Mouse (Mus musculus): Measurements from ENCODE around the gene Adipor1. TPM values are rescaled to one million over a fixed set of nuclear protein-coding genes. Genes with fewer than 3 reads are reported as not detected.

Gene Adipor1
- total and polyA plus RNA-seq, 2 experiments = 71.5 to 92.7 TPM

GRCm38 (mm10) chr1:134454904-134455824, 40.0 kb downstream of the Adipor1 start, which contains the start of gene Klhl12:
TSS of gene Klhl12 (plus strand) at chr1:134455531.
- Histone ChIP-seq H3K4me1 (ENCODE audit: control insufficient read depth, insufficient read depth, low read length) (peaks cover 3% of the 10 kb centered on the region; the same call in 1 of the 2 replicates), H3K27ac (replicated peaks; ENCODE audit: insufficient read depth, low read depth, low read length) (peak within 1 kb of the TSS; percentile 45; the same call in 1 of the 2 replicates), H3K36me3 (ENCODE audit: control insufficient read depth, insufficient read depth, low read length) (peaks cover 7% of the 10 kb centered on the region), H3K4me3 (ENCODE audit: insufficient read depth, low read depth, low read length) (peak within 1 kb of the TSS; percentile 92), H3K79me2 (ENCODE audit: control insufficient read depth, insufficient read depth, low read length) (peaks cover 7% of the 10 kb centered on the region; the same call in 1 of the 2 replicates), H3K27me3 (ENCODE audit: control insufficient read depth, insufficient read depth, low read length) (no peaks in the 10 kb centered on the region), H3K9ac (ENCODE audit: low read depth, low read length) (peak within 1 kb of the TSS; percentile 97)
- WGBS = under 1% methylated on average over 61 of the region's 61 CpGs
- peak; percentile 80 for DNase-seq (ENCODE audit: extremely low read depth, low read depth, low spot score)
- TF ChIP-seq POLR2A (IDR thresholded peaks at IDR 0.05; ENCODE audit: extremely low read depth, insufficient read depth, low read length) = peak; percentile 44; the same call in 1 of the 2 replicates
- TF ChIP-seq CTCF (IDR thresholded peaks at IDR 0.05; ENCODE audit: low read depth, low read length) = 0 out of 2 replicates have a peak, but pooled peaks have one; percentile 2

- Histone ChIP-seq H3K27me3 (ENCODE audit: control insufficient read depth, insufficient read depth, low read length) (no peaks in the 10 kb centered on the region), H3K27ac (replicated peaks; ENCODE audit: insufficient read depth, low read depth, low read length) (no peak overlapping the region), H3K79me2 (ENCODE audit: control insufficient read depth, insufficient read depth, low read length) (peaks cover 7% of the 10 kb centered on the region; the same call in 1 of the 2 replicates), H3K4me3 (ENCODE audit: insufficient read depth, low read depth, low read length) (peak overlapping the region; percentile 92; the same call in 1 of the 2 replicates), H3K36me3 (ENCODE audit: control insufficient read depth, insufficient read depth, low read length) (peaks cover 10% of the 10 kb centered on the region), H3K9ac (ENCODE audit: low read depth, low read length) (peak overlapping the region; percentile 14; the same call in 1 of the 2 replicates), H3K4me1 (ENCODE audit: control insufficient read depth, insufficient read depth, low read length) (peaks cover 3% of the 10 kb centered on the region; the same call in 1 of the 2 replicates)
- no peak for DNase-seq (ENCODE audit: extremely low read depth, low read depth, low spot score)
- TF ChIP-seq POLR2A (IDR thresholded peaks at IDR 0.05; ENCODE audit: extremely low read depth, insufficient read depth, low read length) = no peak
- TF ChIP-seq CTCF (IDR thresholded peaks at IDR 0.05; ENCODE audit: low read depth, low read length) = no peak
- 17% methylated on average over 5 of the region's 5 CpGs for WGBS
Observed at GRCm38 (mm10) chr1:134456060-134456459, 40.9 kb downstream of the Adipor1 start.

- H3K79me2 ChIP-seq (ENCODE audit: control insufficient read depth, insufficient read depth, low read length) = peaks cover 7% of the 10 kb centered on the region; the same call in 1 of the 2 replicates
- no peak overlapping the region for H3K9ac ChIP-seq (ENCODE audit: low read depth, low read length)
- H3K4me3 ChIP-seq (ENCODE audit: insufficient read depth, low read depth, low read length) = no peak overlapping the region
- H3K4me1 ChIP-seq (ENCODE audit: control insufficient read depth, insufficient read depth, low read length) = peaks cover 3% of the 10 kb centered on the region; the same call in 1 of the 2 replicates
- peaks cover 21% of the 10 kb centered on the region for H3K36me3 ChIP-seq (ENCODE audit: control insufficient read depth, insufficient read depth, low read length)
- TF ChIP-seq POLR2A (IDR thresholded peaks at IDR 0.05; ENCODE audit: extremely low read depth, insufficient read depth, low read length) (no peak), CTCF (IDR thresholded peaks at IDR 0.05; ENCODE audit: low read depth, low read length) (no peak)
- WGBS = 93% methylated on average over 7 of the region's 7 CpGs
- H3K27me3 ChIP-seq (ENCODE audit: control insufficient read depth, insufficient read depth, low read length) = no peaks in the 10 kb centered on the region
- no peak overlapping the region for H3K27ac ChIP-seq (replicated peaks; ENCODE audit: insufficient read depth, low read depth, low read length)
- DNase-seq (ENCODE audit: extremely low read depth, low read depth, low spot score) = peak; percentile 10
Observed at GRCm38 (mm10) chr1:134458139-134458727, 43.1 kb downstream of the Adipor1 start.

GRCm38 (mm10) chr1:134460294-134461284, 45.4 kb downstream of the Adipor1 start:
- Histone ChIP-seq H3K9ac (ENCODE audit: low read depth, low read length) (no peak overlapping the region), H3K79me2 (ENCODE audit: control insufficient read depth, insufficient read depth, low read length) (peaks cover 5% of the 10 kb centered on the region; the same call in 1 of the 2 replicates), H3K4me3 (ENCODE audit: insufficient read depth, low read depth, low read length) (no peak overlapping the region), H3K27me3 (ENCODE audit: control insufficient read depth, insufficient read depth, low read length) (no peaks in the 10 kb centered on the region), H3K27ac (replicated peaks; ENCODE audit: insufficient read depth, low read depth, low read length) (no peak overlapping the region), H3K36me3 (ENCODE audit: control insufficient read depth, insufficient read depth, low read length) (peaks cover 28% of the 10 kb centered on the region), H3K4me1 (ENCODE audit: control insufficient read depth, insufficient read depth, low read length) (peaks cover 3% of the 10 kb centered on the region; the same call in 1 of the 2 replicates)
- no peak for DNase-seq (ENCODE audit: extremely low read depth, low read depth, low spot score)
- 100% methylated on average over 1 of the region's 1 CpGs for WGBS
- TF ChIP-seq POLR2A (IDR thresholded peaks at IDR 0.05; ENCODE audit: extremely low read depth, insufficient read depth, low read length) = no peak
- TF ChIP-seq CTCF (IDR thresholded peaks at IDR 0.05; ENCODE audit: low read depth, low read length) = no peak

Other genes starting within 250 kb of the Adipor1 start
- gene Chil1, start 233.2 kb upstream of the Adipor1 start, total RNA-seq (2014; rRNA removed) = 0.09 and 0.27 TPM in 2 replicates
- gene Chil1, start 233.2 kb upstream of the Adipor1 start, polyA plus RNA-seq (2012; rRNA removed) = 0.30 and 0.34 TPM in 2 replicates
- gene Mybph, start 221.9 kb upstream of the Adipor1 start, total RNA-seq (2014; rRNA removed) = not detected in 2 replicates
- not detected in 2 replicates for gene Mybph, start 221.9 kb upstream of the Adipor1 start, polyA plus RNA-seq (2012; rRNA removed)
- 3.2 and 6.6 TPM in 2 replicates for gene Adora1, start 179.9 kb upstream of the Adipor1 start, total RNA-seq (2014; rRNA removed)
- 17.0 and 27.2 TPM in 2 replicates for gene Adora1, start 179.9 kb upstream of the Adipor1 start, polyA plus RNA-seq (2012; rRNA removed)
- gene Myog, start 125.4 kb upstream of the Adipor1 start, total RNA-seq (2014; rRNA removed) = not detected in 2 replicates
- not detected in 2 replicates for gene Myog, start 125.4 kb upstream of the Adipor1 start, polyA plus RNA-seq (2012; rRNA removed)
- 0.46 and 0.67 TPM in 2 replicates for gene Ppfia4, start 82.5 kb upstream of the Adipor1 start, total RNA-seq (2014; rRNA removed)
- 0.78 and 1.4 TPM in 2 replicates for gene Ppfia4, start 82.5 kb upstream of the Adipor1 start, polyA plus RNA-seq (2012; rRNA removed)
- gene Tmem183a, start 53.4 kb upstream of the Adipor1 start, total RNA-seq (2014; rRNA removed) = 152 and 153 TPM in 2 replicates
- gene Tmem183a, start 53.4 kb upstream of the Adipor1 start, polyA plus RNA-seq (2012; rRNA removed) = 130 and 152 TPM in 2 replicates
- gene 4933406M09Rik, start 29.4 kb upstream of the Adipor1 start, total RNA-seq (2014; rRNA removed) = not detected in 2 replicates
- gene 4933406M09Rik, start 29.4 kb upstream of the Adipor1 start, polyA plus RNA-seq (2012; rRNA removed) = not detected in 2 replicates
- 4.5 and 4.7 TPM in 2 replicates for gene Cyb5r1, start 9.8 kb upstream of the Adipor1 start, total RNA-seq (2014; rRNA removed)
- gene Cyb5r1, start 9.8 kb upstream of the Adipor1 start, polyA plus RNA-seq (2012; rRNA removed) = 8.3 and 16.3 TPM in 2 replicates
- gene Klhl12, start 40.2 kb downstream of the Adipor1 start, total RNA-seq (2014; rRNA removed) = 8.8 and 9.9 TPM in 2 replicates
- gene Klhl12, start 40.2 kb downstream of the Adipor1 start, polyA plus RNA-seq (2012; rRNA removed) = 4.5 and 5.1 TPM in 2 replicates
- gene Rabif, start 79.3 kb downstream of the Adipor1 start, total RNA-seq (2014; rRNA removed) = 5.9 and 6.9 TPM in 2 replicates
- 9.8 and 10.6 TPM in 2 replicates for gene Rabif, start 79.3 kb downstream of the Adipor1 start, polyA plus RNA-seq (2012; rRNA removed)
- not detected in 2 replicates for gene Mgat4e, start 134.3 kb downstream of the Adipor1 start, total RNA-seq (2014; rRNA removed)
- gene Mgat4e, start 134.3 kb downstream of the Adipor1 start, polyA plus RNA-seq (2012; rRNA removed) = not detected in 2 replicates
- 9.2 and 9.3 TPM in 2 replicates for gene Kdm5b, start 144.8 kb downstream of the Adipor1 start, total RNA-seq (2014; rRNA removed)
- 4.0 and 6.8 TPM in 2 replicates for gene Kdm5b, start 144.8 kb downstream of the Adipor1 start, polyA plus RNA-seq (2012; rRNA removed)
- gene Syt2, start 231.3 kb downstream of the Adipor1 start, total RNA-seq (2014; rRNA removed) = not detected in 2 replicates
- gene Syt2, start 231.3 kb downstream of the Adipor1 start, polyA plus RNA-seq (2012; rRNA removed) = not detected in 2 replicates

Data from liver, adult 2 months (tissue).